ENCODE assay signal across 11 mouse cellular contexts in genomic region chr1:162036461-162036835, GRCm38 (mm10). TPM values are rescaled to one million over a fixed set of nuclear protein-coding genes. Genes with fewer than 3 reads are reported as not detected.
DNase-seq lines count a peak whose midpoint lies in the region; ATAC-seq and TF ChIP-seq lines count a peak whose summit lies in the region.
"Had no signal": no experiment of that assay in that cellular context is flagged by ENCODE, and none has a peak within 500 bp of the region (broad histone marks: within the 10 kb centered on the region; RNA-seq: fewer than 3 reads in every experiment).

No protein-coding gene starts in this region.

- TF ChIP-seq CTCF in gastrocnemius, adult 2 months (IDR thresholded peaks at IDR 0.05): no peak
- no peak for TF ChIP-seq CTCF in layer of hippocampus, adult 2 months (conservative IDR thresholded peaks at IDR 0.05)

- no peaks in the 10 kb centered on the region for H3K9me3 ChIP-seq in embryonic facial prominence, embryonic 12.5 days
- H3K9me3 ChIP-seq in intestine, embryonic 16.5 days (ENCODE audit: control insufficient read depth, low read length): no peaks in the 10 kb centered on the region
- H3K9me3 ChIP-seq: midbrain, embryonic 15.5 days had no signal

- intact Hi-C loops in gastrocnemius, adult 2 months (cut with DNase I): no loop called here

- H3K4me3 ChIP-seq in gastrocnemius, adult 2 months: no peak overlapping the region
- no peak overlapping the region for H3K4me3 ChIP-seq in layer of hippocampus, adult 2 months
- no peak overlapping the region for H3K4me3 ChIP-seq in embryonic facial prominence, embryonic 12.5 days
- H3K4me3 ChIP-seq in intestine, embryonic 16.5 days (ENCODE audit: low read length): no peak overlapping the region
- H3K4me3 ChIP-seq: midbrain, embryonic 15.5 days had no signal

- no peak overlapping the region for H3K4me2 ChIP-seq in embryonic facial prominence, embryonic 12.5 days (replicated peaks)
- no peak overlapping the region for H3K4me2 ChIP-seq in intestine, embryonic 16.5 days (ENCODE audit: low read depth, low read length)
- H3K4me2 ChIP-seq: midbrain, embryonic 15.5 days had no signal

- H3K27me3 ChIP-seq in embryonic facial prominence, embryonic 12.5 days: no peaks in the 10 kb centered on the region
- no peaks in the 10 kb centered on the region for H3K27me3 ChIP-seq in intestine, embryonic 16.5 days (replicated peaks; ENCODE audit: control insufficient read depth, insufficient read depth, low read length)
- H3K27me3 ChIP-seq: midbrain, embryonic 15.5 days had no signal

- no peak for DNase-seq in gastrocnemius, adult 2 months
- no peak for DNase-seq in gastrocnemius, adult 8-10 months (ENCODE audit: low spot score in 2 of 2)
- no peak for DNase-seq in layer of hippocampus, adult 2 months (ENCODE audit: low spot score in 2 of 2)
- DNase-seq in layer of hippocampus, adult 9-11 months: no peak
- no peak for DNase-seq in right cerebral cortex, postnatal 14 days
- DNase-seq: lung, adult 2 months; thymus, adult 18-20 months had no signal

- H3K27ac ChIP-seq in gastrocnemius, adult 2 months: peak overlapping the region; percentile 6; the same call in 1 of the 2 replicates
- H3K27ac ChIP-seq in layer of hippocampus, adult 2 months: 0 out of 2 replicates have a peak overlapping the region, but pooled peaks have one; percentile 10
- peak overlapping the region; percentile 91 for H3K27ac ChIP-seq in embryonic facial prominence, embryonic 12.5 days
- peak overlapping the region; percentile 73 for H3K27ac ChIP-seq in intestine, embryonic 16.5 days (ENCODE audit: low read length)
- H3K27ac ChIP-seq: midbrain, embryonic 15.5 days had no signal

- WGBS in embryonic facial prominence, embryonic 12.5 days: 17% methylated on average over 5 of the region's 5 CpGs
- WGBS in intestine, embryonic 16.5 days: 12% methylated on average over 5 of the region's 5 CpGs

- H3K9ac ChIP-seq in embryonic facial prominence, embryonic 12.5 days: no peak overlapping the region
- no peak overlapping the region for H3K9ac ChIP-seq in intestine, embryonic 16.5 days (ENCODE audit: low read depth, low read length)
- H3K9ac ChIP-seq: midbrain, embryonic 15.5 days had no signal

- no peaks in the 10 kb centered on the region for H3K36me3 ChIP-seq in embryonic facial prominence, embryonic 12.5 days
- H3K36me3 ChIP-seq in intestine, embryonic 16.5 days (ENCODE audit: control insufficient read depth, insufficient read depth, low read length): no peaks in the 10 kb centered on the region
- H3K36me3 ChIP-seq: midbrain, embryonic 15.5 days had no signal

- no peak for ATAC-seq in embryonic facial prominence, embryonic 12.5 days (ENCODE audit: insufficient number of reproducible peaks, insufficient read depth, low FRiP score, low TSS enrichment)
- ATAC-seq in intestine, embryonic 16.5 days: no peak; the same call in 1 of the 2 replicates
- no peak for ATAC-seq in CD4-positive, CD25-positive, alpha-beta regulatory T cell, adult 4 months
- ATAC-seq: midbrain, embryonic 15.5 days had no signal

- peaks cover 36% of the 10 kb centered on the region for H3K4me1 ChIP-seq in embryonic facial prominence, embryonic 12.5 days
- H3K4me1 ChIP-seq in intestine, embryonic 16.5 days (ENCODE audit: control insufficient read depth, insufficient read depth, low read length): peaks cover 33% of the 10 kb centered on the region

RNA-seq across cellular contexts. Expression of gene 4930558K02Rik, which starts 57.0 kb away (rescaled TPM):
- not detected for total RNA-seq in gastrocnemius, adult 2 months (2021)
- total RNA-seq in gastrocnemius, adult 8-10 months (2022): not detected
- not detected for total RNA-seq in layer of hippocampus, adult 2 months (2021)
- not detected in 2 replicates for polyA plus RNA-seq in embryonic facial prominence, embryonic 12.5 days (2016; fragmentation: Nextera tagmentation; extraction: Ambion mirVana)
- not detected in 2 replicates for polyA plus RNA-seq in intestine, embryonic 16.5 days (2015; fragmentation: Nextera tagmentation; extraction: Ambion mirVana)
- not detected for polyA plus RNA-seq in CD4-positive, CD25-positive, alpha-beta regulatory T cell, adult 4 months (2017; shearing (Covaris generic))
- polyA plus RNA-seq: lung, adult 2 months had no signal

Comparison
In these comparisons a context has a peak if more than half of its experiments do, and no peak if none do; other contexts are left out.
1. H3K27ac ChIP-seq: peak in every context shown above with its lines; median percentile 91 in embryonic facial prominence, embryonic 12.5 days; 73 in intestine, embryonic 16.5 days; 10 in layer of hippocampus, adult 2 months; 6 in gastrocnemius, adult 2 months.